Mouse (Mus musculus): ENCODE data around the gene Car6.

Gene Car6

GRCm38 (mm10) chr4:150201232-150201631, at the start of gene Car6:
Car6 (minus strand) TSS chr4:150201332.
- DNase-seq (ENCODE audit: low spot score in 2 of 2) = no peak

GRCm38 (mm10) chr4:150249731-150250270, 48.7 kb upstream of the Car6 start:
- no peak for DNase-seq (ENCODE audit: low spot score in 2 of 2)

- no peak for DNase-seq (ENCODE audit: low spot score in 2 of 2)
These were observed 47.8 kb upstream of the Car6 start for GRCm38 (mm10) chr4:150248917-150249316.

- peak; percentile 81 to 83 for DNase-seq (ENCODE audit: low spot score in 2 of 2)
These were observed 46.9 kb upstream of the Car6 start for GRCm38 (mm10) chr4:150248009-150248408.

- DNase-seq (ENCODE audit: low spot score in 2 of 2) = no peak
These were observed 44.7 kb upstream of the Car6 start for GRCm38 (mm10) chr4:150245876-150246275.

GRCm38 (mm10) chr4:150242745-150243144, 41.6 kb upstream of the Car6 start:
- no peak for DNase-seq (ENCODE audit: low spot score in 2 of 2)

GRCm38 (mm10) chr4:150241708-150242107, 40.6 kb upstream of the Car6 start:
- no peak for DNase-seq (ENCODE audit: low spot score in 2 of 2)

GRCm38 (mm10) chr4:150240381-150240886, 39.3 kb upstream of the Car6 start:
- DNase-seq (ENCODE audit: low spot score in 2 of 2) = no peak

GRCm38 (mm10) chr4:150239951-150240368, 38.8 kb upstream of the Car6 start:
- peak; percentile 70 to 72 for DNase-seq (ENCODE audit: low spot score in 2 of 2)

GRCm38 (mm10) chr4:150239503-150239902, 38.4 kb upstream of the Car6 start:
- no peak for DNase-seq (ENCODE audit: low spot score in 2 of 2)

GRCm38 (mm10) chr4:150239087-150239480, 38.0 kb upstream of the Car6 start:
- no peak for DNase-seq (ENCODE audit: low spot score in 2 of 2)

GRCm38 (mm10) chr4:150238433-150239086, 37.4 kb upstream of the Car6 start:
- no peak for DNase-seq (ENCODE audit: low spot score in 2 of 2)

GRCm38 (mm10) chr4:150237636-150238361, 36.7 kb upstream of the Car6 start:
- DNase-seq (ENCODE audit: low spot score in 2 of 2) = no peak

- DNase-seq (ENCODE audit: low spot score in 2 of 2) = peak; percentile 96 to 97
These were observed 35.7 kb upstream of the Car6 start, which contains the start of gene Eno1 for GRCm38 (mm10) chr4:150236521-150237481. Eno1 (plus strand) TSS chr4:150236721.

- DNase-seq (ENCODE audit: low spot score in 2 of 2) = no peak
These were observed 34.9 kb upstream of the Car6 start for GRCm38 (mm10) chr4:150236031-150236430.

- DNase-seq (ENCODE audit: low spot score in 2 of 2) = no peak
These were observed 34.5 kb upstream of the Car6 start for GRCm38 (mm10) chr4:150235585-150235984.

GRCm38 (mm10) chr4:150234599-150235327, 33.6 kb upstream of the Car6 start:
- peak; percentile 68 to 78 for DNase-seq (ENCODE audit: low spot score in 2 of 2)

- no peak for DNase-seq (ENCODE audit: low spot score in 2 of 2)
These were observed 30.7 kb upstream of the Car6 start for GRCm38 (mm10) chr4:150231871-150232270.

- peak; percentile 58 to 80 for DNase-seq (ENCODE audit: low spot score in 2 of 2)
These were observed 29.6 kb upstream of the Car6 start for GRCm38 (mm10) chr4:150230460-150231407.

All from right cerebral cortex, postnatal 10 days (tissue).